Mouse (Mus musculus) kidney, adult 8-10 months (tissue): ENCODE measurements around the gene Gm47985.
"Not testable (repeated sequence)": the region's sequence is repeated elsewhere in the genome, so short reads cannot be mapped to it uniquely, and the experiment has no call there.

Experiments
- DNase-seq, 2 experiments: peaks; one replicate each; pipeline ENCODE4 v3.0.0; 2022

The Gm47985 gene

GRCm38 (mm10) chr1:151177937-151178271 is 4.4 kb upstream of the Gm47985 start:
- DNase-seq: no peak

- no peak for DNase-seq
These were observed 3.7 kb upstream of the Gm47985 start for GRCm38 (mm10) chr1:151178505-151179083.

- DNase-seq: no peak
These were observed 2.2 kb upstream of the Gm47985 start for GRCm38 (mm10) chr1:151180167-151180566.

GRCm38 (mm10) chr1:151186186-151186585 is 3.8 kb downstream of the Gm47985 start:
- peak in 1 of 2 experiments; percentile 57 for DNase-seq

- DNase-seq: not testable (repeated sequence)
These were observed 4.6 kb downstream of the Gm47985 start for GRCm38 (mm10) chr1:151186879-151187424.

- DNase-seq: no peak
These were observed 6.1 kb downstream of the Gm47985 start for GRCm38 (mm10) chr1:151188469-151188868.

GRCm38 (mm10) chr1:151192075-151192474 is 9.7 kb downstream of the Gm47985 start, which contains the start of gene Gm8947:
TSS of gene Gm8947 (plus strand) at chr1:151192376.
- not testable (repeated sequence) for DNase-seq

- not testable (repeated sequence) for DNase-seq
These were observed 10.4 kb downstream of the Gm47985 start for GRCm38 (mm10) chr1:151192739-151193138.

GRCm38 (mm10) chr1:151195986-151196385 is 13.6 kb downstream of the Gm47985 start:
- DNase-seq: not testable (repeated sequence)

- DNase-seq: not testable (repeated sequence)
These were observed 14.4 kb downstream of the Gm47985 start for GRCm38 (mm10) chr1:151196690-151197089.

- DNase-seq: not testable (repeated sequence)
These were observed 15.8 kb downstream of the Gm47985 start, which contains the start of gene Gm47995 for GRCm38 (mm10) chr1:151198120-151198519. TSS of gene Gm47995 (plus strand) at chr1:151198448.

- not testable (repeated sequence) for DNase-seq
These were observed 18.3 kb downstream of the Gm47985 start for GRCm38 (mm10) chr1:151200620-151201019.

- not testable (repeated sequence) for DNase-seq
These were observed 20.4 kb downstream of the Gm47985 start for GRCm38 (mm10) chr1:151202771-151203170.

GRCm38 (mm10) chr1:151203818-151204217 is 21.5 kb downstream of the Gm47985 start, which contains the start of gene 3110040M04Rik:
TSS of gene 3110040M04Rik (plus strand) at chr1:151204121.
- DNase-seq: not testable (repeated sequence)

GRCm38 (mm10) chr1:151208493-151208892 is 26.2 kb downstream of the Gm47985 start:
- DNase-seq: not testable (repeated sequence)

GRCm38 (mm10) chr1:151208944-151209343 is 26.6 kb downstream of the Gm47985 start:
- DNase-seq: not testable (repeated sequence)

- not testable (repeated sequence) for DNase-seq
These were observed 27.6 kb downstream of the Gm47985 start, which contains the start of gene Gm47996 for GRCm38 (mm10) chr1:151209824-151210355. TSS of gene Gm47996 (plus strand) at chr1:151210131.

GRCm38 (mm10) chr1:151211666-151212065 is 29.3 kb downstream of the Gm47985 start:
- DNase-seq: not testable (repeated sequence)

- no peak for DNase-seq
These were observed 32.5 kb downstream of the Gm47985 start for GRCm38 (mm10) chr1:151214862-151215261.

GRCm38 (mm10) chr1:151215985-151216384 is 33.6 kb downstream of the Gm47985 start:
- DNase-seq: no peak

- peak; percentile 77 to 86 for DNase-seq
These were observed 34.1 kb downstream of the Gm47985 start for GRCm38 (mm10) chr1:151216417-151216816.

- DNase-seq: no peak
These were observed 36.7 kb downstream of the Gm47985 start for GRCm38 (mm10) chr1:151219045-151219444.

GRCm38 (mm10) chr1:151220098-151220497 is 37.8 kb downstream of the Gm47985 start:
- DNase-seq: no peak
